Mouse (Mus musculus) neutrophil, adult 5-6 weeks (primary cell): Measurements from ENCODE around the gene Fut7. TPM values are rescaled to one million over a fixed set of nuclear protein-coding genes. Genes with fewer than 3 reads are reported as not detected.

ENCODE experiments used
- ATAC-seq: fragments of 151-379, 151-347 bp; 2 replicates; pipeline ENCODE4 v1.8.0; 2017; ENCODE audit warnings: mild to moderate bottlenecking, moderate TSS enrichment; ENCODE audit not compliant: insufficient number of reproducible peaks, poor library complexity, low FRiP score, severe bottlenecking; ENCODE audit errors: extremely low read depth
- total RNA-seq: library from RNA; stranded (forward); fragments of 200-1000 nt; gene quantifications from 2 replicates; pipeline ENCODE4 v1.2.3, GENCODE M21; 2017

Fut7 gene
- total RNA-seq, 1 experiment from 2014 or later, result 4.0 TPM

GRCm38 (mm10) chr2:25417426-25417825 is 5.6 kb upstream of the Fut7 start:
- no peak for ATAC-seq

DNA sequence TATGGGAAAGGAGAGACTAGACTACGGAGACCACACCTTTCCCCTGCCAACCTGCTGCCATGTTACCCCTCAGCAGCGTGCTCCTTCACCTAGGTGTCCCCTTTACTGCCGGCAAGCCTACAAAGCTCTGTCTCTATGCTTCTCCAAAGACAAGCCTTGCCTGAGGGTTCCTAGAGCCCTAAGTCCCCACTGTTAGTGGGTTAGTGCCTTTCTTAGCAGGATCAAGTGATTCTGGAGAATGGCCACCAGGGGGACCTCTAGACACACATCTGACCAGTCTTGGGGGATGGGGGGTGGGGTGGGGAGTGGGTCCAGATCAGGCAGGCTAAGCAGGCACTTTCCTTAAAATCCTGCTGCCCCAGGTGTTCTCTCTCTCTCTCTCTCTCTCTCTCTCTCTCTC is 1.2 kb upstream of the Fut7 start:
- ATAC-seq, result 0 out of 2 replicates have a peak, but pooled peaks have one; percentile 17

GRCm38 (mm10) chr2:25423626-25424025 is 559 bp downstream of the Fut7 start:
- ATAC-seq, result no peak

DNA sequence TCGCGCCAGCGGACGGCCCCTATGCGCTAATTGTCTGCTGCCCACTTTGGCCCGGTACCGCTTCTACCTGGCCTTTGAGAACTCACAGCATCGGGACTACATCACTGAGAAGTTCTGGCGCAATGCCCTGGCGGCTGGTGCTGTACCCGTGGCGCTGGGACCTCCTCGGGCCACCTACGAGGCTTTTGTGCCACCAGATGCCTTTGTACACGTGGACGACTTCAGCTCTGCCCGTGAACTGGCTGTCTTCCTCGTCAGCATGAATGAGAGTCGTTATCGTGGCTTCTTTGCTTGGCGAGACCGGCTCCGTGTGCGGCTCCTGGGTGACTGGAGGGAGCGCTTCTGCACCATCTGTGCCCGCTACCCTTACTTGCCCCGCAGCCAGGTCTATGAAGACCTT is 2.4 kb downstream of the Fut7 start:
- no peak for ATAC-seq

DNA sequence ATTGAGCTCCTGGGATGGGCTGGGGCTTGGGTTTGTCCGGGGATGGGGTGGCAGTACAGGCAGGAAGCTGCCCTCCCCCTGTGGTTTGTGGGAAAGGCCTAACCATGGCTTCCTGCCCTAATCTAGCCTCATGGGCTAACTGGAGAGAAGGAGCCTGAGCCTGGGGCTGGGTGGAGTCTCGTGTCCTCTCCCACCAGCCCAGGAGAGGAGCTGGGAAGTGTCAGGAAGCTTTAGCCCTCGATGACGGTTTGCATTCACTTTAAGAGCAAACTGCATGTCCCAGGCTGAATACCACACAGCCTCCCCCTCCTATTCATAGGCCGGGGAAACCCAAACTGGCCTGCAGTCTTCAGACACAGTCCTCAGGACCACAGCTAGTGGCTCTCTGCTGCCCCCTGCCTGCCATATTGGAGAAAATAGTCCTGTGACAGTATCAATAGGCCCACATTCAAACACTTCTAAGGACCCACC is 3.7 kb downstream of the Fut7 start:
- peak; percentile 57 for ATAC-seq

- no peak for ATAC-seq
Measured at GRCm38 (mm10) chr2:25427256-25427655, 4.2 kb downstream of the Fut7 start.

DNA sequence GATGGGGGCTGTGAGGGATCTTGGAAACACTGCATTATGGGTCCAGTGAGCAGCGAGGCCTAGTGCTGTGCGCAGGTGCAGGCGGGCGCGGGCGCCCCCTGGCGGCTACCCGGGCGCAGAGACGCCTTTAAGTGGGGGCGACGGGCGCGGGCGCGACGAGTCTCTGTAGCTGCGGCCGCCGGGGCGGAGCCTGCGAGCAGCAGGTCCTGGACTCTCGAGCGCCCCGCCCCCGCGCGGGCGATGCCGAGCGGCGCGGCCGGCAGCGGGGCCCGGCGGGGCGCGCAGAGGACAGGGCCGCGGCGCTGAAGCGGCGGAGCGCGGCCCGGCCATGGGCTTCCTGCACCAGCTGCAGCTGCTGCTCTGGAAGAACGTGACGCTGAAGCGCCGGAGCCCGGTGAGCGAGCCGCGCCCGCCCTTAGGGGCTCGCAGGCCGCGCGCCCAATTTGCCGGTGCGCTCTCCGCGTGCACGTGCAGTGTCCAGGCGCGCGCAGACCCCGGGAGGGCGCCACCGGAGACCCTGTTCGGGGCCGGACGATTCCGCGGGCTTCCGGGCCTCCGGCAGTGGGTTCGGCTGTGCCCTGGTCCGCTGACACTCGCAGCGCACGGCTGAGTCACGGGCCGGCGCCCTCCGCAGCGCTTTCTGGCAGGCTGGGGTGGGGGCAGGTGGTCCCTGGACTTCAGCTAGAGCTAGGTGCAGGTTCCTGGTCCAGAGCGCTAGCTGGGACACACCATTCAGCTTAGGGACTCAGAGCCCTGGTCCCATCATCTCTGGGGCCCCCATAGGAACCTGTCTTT is 5.6 kb downstream of the Fut7 start, which contains the start of gene Abca2:
Abca2 (plus strand) TSS at position 262 of the 795 bp plus-strand sequence.
- ATAC-seq, result peak; percentile 69

DNA sequence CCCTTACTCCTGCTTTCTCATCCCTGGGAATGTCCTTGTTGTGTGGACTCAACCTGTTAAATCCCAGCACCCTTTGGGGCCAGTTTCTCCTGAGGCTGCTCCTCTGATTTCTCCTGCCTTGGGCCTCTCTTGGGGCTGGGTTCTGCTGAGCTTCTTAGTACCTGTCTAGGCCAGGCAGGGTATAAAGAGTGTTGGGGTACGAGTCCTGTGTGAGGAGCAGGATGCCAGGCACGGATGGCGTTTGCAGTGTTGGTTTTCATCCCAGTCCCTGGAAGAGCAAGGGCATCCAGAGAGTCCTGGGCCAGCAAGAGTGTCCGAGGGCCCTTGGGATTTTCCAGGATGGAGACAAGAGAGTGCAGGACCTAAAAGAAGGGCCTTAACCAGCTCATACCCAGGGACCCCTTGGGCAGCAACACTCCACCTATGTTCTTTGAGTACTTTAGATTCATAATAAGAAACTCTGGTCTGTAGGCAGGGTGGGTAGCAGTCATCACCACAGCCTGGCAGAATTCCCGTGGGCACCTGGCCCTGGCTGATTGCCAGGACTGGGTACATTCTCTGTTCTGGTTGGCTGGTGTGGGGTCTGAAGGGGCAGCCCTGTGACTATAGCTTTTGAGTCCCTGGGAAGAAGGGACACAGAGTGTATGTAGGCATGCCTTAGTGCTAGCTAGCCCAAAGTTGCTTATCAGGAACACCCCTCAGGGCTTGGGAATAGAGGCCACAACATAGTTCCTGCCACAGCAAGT is 6.5 kb downstream of the Fut7 start:
- no peak for ATAC-seq

DNA sequence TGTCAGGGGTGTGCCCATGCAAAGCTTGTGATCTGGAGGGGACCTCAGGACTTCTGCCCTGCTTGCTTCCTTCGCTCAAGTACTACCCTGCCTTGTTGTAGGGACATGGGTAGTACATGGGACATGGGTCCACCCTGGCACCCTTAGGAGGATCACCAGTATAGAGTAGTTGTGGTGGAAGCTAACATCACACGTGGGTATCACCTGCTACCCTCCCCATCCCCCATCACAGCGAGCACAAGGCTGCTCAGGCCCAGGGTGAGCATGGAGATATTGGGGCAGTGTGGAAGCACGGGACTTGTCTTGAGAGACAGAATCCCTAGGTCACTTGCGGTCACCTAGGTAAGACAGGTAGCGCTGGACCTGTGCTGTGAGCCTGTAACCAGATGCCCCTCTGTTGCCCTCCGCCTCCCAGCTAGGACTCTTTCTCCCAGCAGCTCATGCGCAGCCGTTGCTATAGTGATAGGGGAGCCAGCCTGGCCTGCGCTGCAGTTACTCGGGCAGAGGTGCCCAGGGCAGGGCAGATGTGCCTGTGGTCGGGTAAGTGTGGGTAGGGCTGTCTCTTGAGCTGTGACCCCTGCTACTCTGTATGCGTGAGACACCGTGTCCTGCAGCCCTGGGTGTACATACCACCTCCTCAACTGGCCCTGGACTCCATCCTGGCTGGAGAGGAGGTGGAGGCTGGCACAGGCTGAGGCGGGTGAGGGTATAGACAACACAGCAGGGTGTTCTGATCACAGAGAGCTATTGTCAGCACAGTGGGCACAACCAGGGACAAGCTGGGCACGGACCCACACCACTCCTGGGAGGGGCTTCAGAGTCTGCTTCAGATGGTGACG is 7.5 kb downstream of the Fut7 start:
- ATAC-seq, result no peak

GRCm38 (mm10) chr2:25431308-25431855 is 8.3 kb downstream of the Fut7 start:
- ATAC-seq, result no peak

DNA sequence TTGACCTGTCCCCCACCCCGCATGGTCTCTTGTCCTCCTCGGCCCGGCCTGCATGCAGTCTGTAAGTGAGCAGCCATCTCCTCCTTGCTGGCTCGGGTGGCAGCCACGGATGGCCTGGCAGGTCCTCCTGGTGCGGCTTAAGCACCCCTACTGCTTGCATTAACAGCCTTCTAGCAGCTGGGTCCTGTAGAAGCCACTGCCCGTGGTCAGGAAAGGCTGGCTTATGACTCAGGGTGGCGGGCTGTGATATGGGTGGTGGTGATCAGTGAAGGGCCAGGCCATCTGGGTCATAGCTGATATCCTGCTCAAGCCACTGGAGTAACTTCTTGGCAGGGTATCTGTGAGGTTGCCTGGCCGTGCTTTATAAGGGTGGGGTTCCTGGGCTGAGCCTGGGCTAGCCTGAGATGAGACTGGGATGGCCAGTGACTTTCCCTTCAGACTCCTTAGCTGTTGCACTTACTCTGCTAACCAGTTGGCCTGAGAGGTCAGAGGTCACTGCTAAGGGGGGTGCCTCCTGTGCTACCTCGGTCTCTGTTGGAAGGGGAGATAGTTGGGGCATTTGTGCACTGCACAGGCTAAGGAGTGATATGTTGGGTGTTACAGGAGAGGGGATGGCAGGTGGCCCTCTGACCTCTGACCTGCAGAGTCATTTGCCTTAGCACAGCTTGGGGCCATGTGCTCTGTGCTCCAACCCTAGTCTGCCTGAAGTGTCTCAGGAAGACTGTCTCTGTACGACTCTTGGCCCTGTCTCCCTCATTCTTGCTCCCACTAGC is 9.4 kb downstream of the Fut7 start:
- no peak for ATAC-seq

DNA sequence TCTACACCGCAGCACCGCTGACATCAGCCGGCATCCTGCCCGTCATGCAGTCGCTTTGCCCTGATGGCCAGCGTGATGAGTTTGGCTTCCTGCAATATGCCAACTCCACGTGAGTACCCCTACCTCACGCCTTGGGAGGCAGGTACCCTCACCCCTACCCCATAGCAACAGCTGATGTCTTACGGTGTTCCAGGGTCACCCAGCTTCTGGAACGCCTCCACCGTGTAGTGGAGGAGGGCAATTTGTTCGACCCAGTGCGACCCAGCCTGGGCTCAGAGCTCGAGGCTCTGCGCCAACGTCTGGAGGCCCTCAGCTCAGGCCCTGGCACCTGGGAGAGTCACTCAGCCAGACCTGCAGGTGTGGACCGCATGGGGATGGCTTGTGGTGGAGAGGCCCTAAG is 10.0 kb downstream of the Fut7 start:
- no peak for ATAC-seq

DNA sequence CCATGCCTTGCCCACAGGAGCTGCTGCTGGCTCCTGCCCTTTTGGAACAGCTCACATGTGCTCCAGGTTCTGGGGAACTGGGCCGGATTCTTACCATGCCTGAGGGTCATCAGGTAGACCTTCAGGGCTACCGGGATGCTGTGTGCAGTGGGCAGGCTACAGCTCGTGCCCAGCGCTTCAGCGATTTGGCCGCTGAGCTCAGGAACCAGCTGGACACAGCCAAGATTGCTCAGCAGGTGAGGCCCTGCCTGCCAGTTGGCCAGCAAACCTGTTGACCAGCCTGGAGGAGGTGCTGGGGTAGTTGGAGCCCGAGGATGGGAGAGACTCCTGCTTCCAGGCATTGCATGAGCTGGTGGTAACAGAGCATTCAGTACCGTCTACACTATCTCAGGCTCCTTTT is 11.2 kb downstream of the Fut7 start:
- no peak for ATAC-seq

- no peak for ATAC-seq
Measured at GRCm38 (mm10) chr2:25436286-25436820, 13.3 kb downstream of the Fut7 start.

DNA sequence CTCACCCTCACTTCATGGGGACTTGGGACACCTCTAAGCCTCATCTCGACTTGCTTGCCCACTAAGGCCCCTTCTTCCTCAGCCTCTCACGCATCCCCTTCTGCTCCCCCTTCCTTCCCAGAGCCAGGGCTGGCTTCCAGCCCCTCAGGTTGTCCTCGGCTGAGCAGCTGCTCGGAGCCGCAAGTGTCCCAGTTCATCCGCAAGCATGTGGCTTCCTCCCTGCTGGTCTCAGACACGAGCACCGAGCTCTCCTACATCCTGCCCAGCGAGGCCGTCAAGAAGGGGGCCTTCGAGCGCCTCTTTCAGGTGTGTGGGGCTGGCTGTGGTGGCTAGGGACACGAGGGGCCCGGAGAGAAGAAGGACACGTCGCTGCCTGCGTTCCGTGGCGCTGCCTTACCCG is 18.0 kb downstream of the Fut7 start:
- no peak for ATAC-seq

DNA sequence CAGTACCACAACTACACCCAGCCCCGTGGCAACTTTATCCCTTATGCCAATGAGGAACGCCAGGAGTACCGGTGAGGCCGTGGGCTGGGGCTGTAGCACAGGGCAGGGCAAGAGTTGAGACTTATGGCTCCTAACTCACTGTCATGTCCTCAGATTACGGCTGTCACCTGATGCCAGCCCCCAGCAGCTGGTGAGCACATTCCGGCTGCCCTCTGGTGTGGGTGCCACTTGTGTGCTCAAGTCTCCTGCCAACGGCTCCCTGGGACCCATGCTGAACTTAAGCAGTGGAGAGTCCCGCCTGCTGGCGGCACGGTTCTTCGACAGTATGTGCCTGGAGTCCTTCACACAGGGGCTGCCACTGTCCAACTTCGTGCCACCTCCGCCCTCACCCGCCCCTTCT is 19.6 kb downstream of the Fut7 start:
- no peak for ATAC-seq

- no peak for ATAC-seq
Measured at GRCm38 (mm10) chr2:25450853-25451647, 28.0 kb downstream of the Fut7 start.
